Comparison of ENCODE assay signal across 21 mouse cellular contexts in genomic region chr6:148345001-148345400, GRCm38 (mm10).
"Had no signal": no experiment of that assay in that cellular context is flagged by ENCODE, and none has a peak within 500 bp of the region (broad histone marks: within the 10 kb centered on the region; RNA-seq: fewer than 3 reads in every experiment).

No protein-coding gene starts in this region.

- H3K27me3 ChIP-seq: limb, embryonic 12.5 days; limb, embryonic 15.5 days; liver, embryonic 13.5 days; lung, embryonic 15.5 days; midbrain, embryonic 13.5 days; neural tube, embryonic 13.5 days had no signal

- DNase-seq: kidney, adult 18-20 months; kidney, adult 9 months; kidney, postnatal 25 days; layer of hippocampus, postnatal 36 days; left cerebral cortex, postnatal 4 days; liver, embryonic 13.5 days; lung, adult 18-20 months; lung, postnatal 10 days; lung, postnatal 36 days; retina, postnatal 1 day; thymus, adult 18-20 months; thymus, postnatal 36 days had no signal

- H3K36me3 ChIP-seq: limb, embryonic 12.5 days; limb, embryonic 15.5 days; liver, embryonic 13.5 days; lung, embryonic 15.5 days; midbrain, embryonic 10.5 days; midbrain, embryonic 13.5 days; neural tube, embryonic 13.5 days had no signal

- H3K9me3 ChIP-seq: limb, embryonic 12.5 days; limb, embryonic 15.5 days; liver, embryonic 13.5 days; lung, embryonic 15.5 days; midbrain, embryonic 10.5 days; midbrain, embryonic 13.5 days; neural tube, embryonic 13.5 days had no signal

- H3K4me1 ChIP-seq: limb, embryonic 12.5 days; limb, embryonic 15.5 days; liver, embryonic 13.5 days; lung, embryonic 15.5 days; midbrain, embryonic 10.5 days; midbrain, embryonic 13.5 days; neural tube, embryonic 13.5 days had no signal

- H3K4me3 ChIP-seq: limb, embryonic 12.5 days; limb, embryonic 15.5 days; liver, embryonic 13.5 days; lung, embryonic 15.5 days; midbrain, embryonic 10.5 days; midbrain, embryonic 13.5 days; myocyte; neural tube, embryonic 13.5 days had no signal

- H3K4me2 ChIP-seq: limb, embryonic 12.5 days; limb, embryonic 15.5 days; liver, embryonic 13.5 days; lung, embryonic 15.5 days; midbrain, embryonic 13.5 days; neural tube, embryonic 13.5 days had no signal

- ATAC-seq: midbrain, embryonic 13.5 days; midbrain, embryonic 16.5 days had no signal

- H3K9ac ChIP-seq: limb, embryonic 12.5 days; limb, embryonic 15.5 days; liver, embryonic 13.5 days; lung, embryonic 15.5 days; midbrain, embryonic 13.5 days; neural tube, embryonic 13.5 days had no signal

- H3K27ac ChIP-seq: kidney, postnatal 0 days; limb, embryonic 12.5 days; limb, embryonic 15.5 days; liver, embryonic 13.5 days; lung, embryonic 15.5 days; midbrain, embryonic 10.5 days; midbrain, embryonic 13.5 days; neural tube, embryonic 13.5 days had no signal
